Mouse (Mus musculus) CH12.LX (cell line): Measurements from ENCODE around the gene Capn2.

Source experiments
- CHD1 ChIP-seq: IDR thresholded peaks from 2 replicates; pipeline ENCODE4 v1.6.1; 2012; ENCODE audit warnings: low read depth, low read length, improper control_type of control experiment, inconsistent platforms
- CTCF ChIP-seq, 2 experiments: IDR thresholded peaks in 1 of 2; conservative IDR thresholded peaks in 1 of 2; 2 replicates each; pipeline ENCODE4 v1.5.1; 2011 to 2012; ENCODE audit warnings: low read depth in 2 of 2, low read length in 2 of 2, improper control_type of control experiment in 1 of 2, inconsistent platforms in 1 of 2, mild to moderate bottlenecking in 1 of 2, moderate library complexity in 1 of 2
- GABPA ChIP-seq: IDR thresholded peaks from 2 replicates; pipeline ENCODE4 v1.6.1; 2012; ENCODE audit warnings: low read depth, low read length, improper control_type of control experiment, inconsistent platforms; ENCODE audit not compliant: insufficient replicate concordance
- POLR2A ChIP-seq: IDR thresholded peaks from 2 replicates; pipeline ENCODE4 v1.6.1; 2011; ENCODE audit warnings: low read depth, mild to moderate bottlenecking, improper control_type of control experiment, low read length

DNA sequence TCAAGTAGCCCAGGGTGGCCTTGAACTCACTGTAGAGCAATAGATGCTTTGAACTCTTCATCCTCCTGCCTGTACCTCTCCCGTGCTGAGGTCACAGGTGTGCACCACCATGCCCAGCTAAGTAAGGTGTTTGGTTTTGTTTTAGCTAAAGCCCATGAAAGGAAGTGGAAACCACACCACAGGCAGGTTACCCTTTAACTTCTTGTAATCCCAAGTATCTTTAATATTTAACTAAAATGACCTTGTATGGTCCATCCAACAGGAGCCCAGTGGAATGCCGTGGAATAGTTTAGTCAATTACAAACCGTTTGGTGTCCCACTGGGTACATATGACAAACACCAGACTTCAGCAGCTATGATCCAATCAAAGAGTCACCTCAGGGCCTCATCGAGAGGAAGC, 38.5 kb downstream of the Capn2 start:
- TF ChIP-seq POLR2A (no peak), CTCF (conservative IDR thresholded peaks at IDR 0.05 in 1 of 2, IDR thresholded peaks at IDR 0.05 in 1 of 2; ENCODE audit: low read depth in 2 of 2, low read length in 2 of 2) (no peak), GABPA (no peak), CHD1 (no peak)
